Mouse (Mus musculus) stomach, postnatal 0 days (tissue): ENCODE measurements at regions not wholly inside any gene's neighbourhood (a gene's known extent, or its start where the extent isn't known, plus 50 kb on each side); places are given as distances from the start of the nearest gene placed in this dataset.

ENCODE experiments used
- CTCF ChIP-seq: IDR thresholded peaks from 2 replicates; pipeline ENCODE4 v1.5.1; 2016; ENCODE audit warnings: antibody characterized with exemption, low read depth, mild to moderate bottlenecking, moderate library complexity
- EP300 ChIP-seq: optimal IDR thresholded peaks from 2 replicates; pipeline ENCODE3; 2016; ENCODE audit warnings: antibody characterized with exemption

GRCm38 (mm10) chr12:35390266-35390665 is 144.6 kb downstream of the Ahr start:
- no peak for TF ChIP-seq CTCF
- TF ChIP-seq EP300 = no peak
